ENCODE assay signal across 8 mouse cellular contexts in the genomic region with DNA sequence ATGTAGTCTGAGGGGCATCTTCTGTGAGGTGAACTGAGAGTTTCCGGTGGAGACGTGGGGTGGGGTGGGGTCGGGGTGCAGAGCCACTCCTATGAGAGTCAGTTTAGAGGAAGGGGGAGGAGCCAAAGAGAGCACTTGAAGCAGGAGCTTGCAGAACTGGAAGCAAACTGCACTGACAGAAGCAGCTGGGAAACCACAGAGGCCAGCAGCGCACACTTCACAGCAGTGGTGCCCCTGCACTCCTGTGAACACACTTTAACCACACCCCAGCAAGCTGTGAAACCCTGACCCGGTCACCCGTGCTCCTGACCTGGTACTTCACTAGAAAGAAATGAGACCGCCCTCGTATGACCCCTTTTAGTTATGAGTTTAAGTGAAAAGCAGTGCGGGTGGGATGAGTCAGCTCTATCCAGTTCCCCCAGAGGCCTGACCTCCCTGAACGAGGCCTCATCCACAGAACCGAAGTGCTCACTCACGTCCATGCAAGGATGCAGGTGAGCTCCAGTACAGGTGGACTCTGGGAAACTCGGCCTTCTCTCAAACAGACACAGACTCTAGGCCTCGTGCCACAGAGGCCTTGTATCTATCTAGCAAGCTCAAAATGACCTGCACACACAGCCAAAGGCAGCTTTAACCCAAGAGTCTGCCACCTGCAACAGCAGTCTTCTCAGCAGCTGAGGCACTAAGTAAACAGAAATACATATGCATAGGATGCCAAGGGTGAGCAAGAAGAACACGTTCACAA. TPM values are rescaled to one million over a fixed set of nuclear protein-coding genes. Genes with fewer than 3 reads are reported as not detected.
DNase-seq lines count a peak whose midpoint lies in the region; ATAC-seq lines count a peak whose summit lies in the region.

No protein-coding gene starts in this region.

- H3K4me3 ChIP-seq in kidney, embryonic 14.5 days (ENCODE audit: low read length): no peak overlapping the region
- peak overlapping the region; percentile 17 for H3K4me3 ChIP-seq in heart, embryonic 13.5 days
- H3K4me3 ChIP-seq in lung, embryonic 16.5 days (ENCODE audit: low read length): no peak overlapping the region

- peaks cover 30% of the 10 kb centered on the region for H3K36me3 ChIP-seq in kidney, embryonic 14.5 days (ENCODE audit: control insufficient read depth, insufficient read depth, low read length)
- peaks cover 63% of the 10 kb centered on the region for H3K36me3 ChIP-seq in heart, embryonic 13.5 days
- peaks cover 16% of the 10 kb centered on the region for H3K36me3 ChIP-seq in lung, embryonic 16.5 days (ENCODE audit: control insufficient read depth, insufficient read depth, low read length)

- peaks cover 34% of the 10 kb centered on the region for H3K4me1 ChIP-seq in kidney, embryonic 14.5 days (ENCODE audit: control insufficient read depth, insufficient read depth, low read length)
- H3K4me1 ChIP-seq in heart, embryonic 13.5 days: peaks cover 65% of the 10 kb centered on the region
- H3K4me1 ChIP-seq in lung, embryonic 16.5 days (replicated peaks; ENCODE audit: control insufficient read depth, insufficient read depth, low read length): peaks cover 50% of the 10 kb centered on the region

- WGBS in kidney, embryonic 14.5 days: 54% methylated on average over 15 of the region's 15 CpGs
- whole genome bisulfite sequencing in heart, embryonic 13.5 days: 67% methylated on average over 15 of the region's 15 CpGs
- WGBS in lung, embryonic 16.5 days: 48% methylated on average over 15 of the region's 15 CpGs

- no peak overlapping the region for H3K4me2 ChIP-seq in kidney, embryonic 14.5 days (replicated peaks; ENCODE audit: low read depth, low read length)
- H3K4me2 ChIP-seq in heart, embryonic 13.5 days: peak overlapping the region; percentile 99
- no peak overlapping the region for H3K4me2 ChIP-seq in lung, embryonic 16.5 days (ENCODE audit: low read depth, low read length)

- no peak overlapping the region for H3K9ac ChIP-seq in kidney, embryonic 14.5 days (ENCODE audit: low read depth, low read length)
- H3K9ac ChIP-seq in heart, embryonic 13.5 days: peak overlapping the region; percentile 52; the same call in 1 of the 2 replicates
- no peak overlapping the region for H3K9ac ChIP-seq in lung, embryonic 16.5 days (ENCODE audit: low read length)

- no peaks in the 10 kb centered on the region for H3K27me3 ChIP-seq in kidney, embryonic 14.5 days (ENCODE audit: control insufficient read depth, insufficient read depth, low read length)
- H3K27me3 ChIP-seq in heart, embryonic 13.5 days (replicated peaks): no peaks in the 10 kb centered on the region
- no peaks in the 10 kb centered on the region for H3K27me3 ChIP-seq in lung, embryonic 16.5 days (ENCODE audit: control insufficient read depth, insufficient read depth, low read depth, low read length)

- no peak for ATAC-seq in kidney, embryonic 14.5 days (ENCODE audit: low FRiP score, low TSS enrichment)
- peak; percentile 40; the same call in 1 of the 2 replicates for ATAC-seq in heart, embryonic 13.5 days (ENCODE audit: extremely low read depth, insufficient number of reproducible peaks, low FRiP score, low TSS enrichment)
- peak; percentile 72 for ATAC-seq in lung, embryonic 16.5 days (ENCODE audit: low read depth)

- no peak overlapping the region for H3K27ac ChIP-seq in kidney, embryonic 14.5 days (ENCODE audit: low read depth, low read length)
- H3K27ac ChIP-seq in heart, embryonic 13.5 days (replicated peaks): 0 out of 2 replicates have a peak overlapping the region, but pooled peaks have one; percentile 20
- peak overlapping the region; percentile 17; the same call in 1 of the 2 replicates for H3K27ac ChIP-seq in lung, embryonic 16.5 days (ENCODE audit: low read length)

- H3K9me3 ChIP-seq in kidney, embryonic 14.5 days (ENCODE audit: control insufficient read depth, low read length): no peaks in the 10 kb centered on the region
- H3K9me3 ChIP-seq in heart, embryonic 13.5 days: no peaks in the 10 kb centered on the region
- H3K9me3 ChIP-seq in lung, embryonic 16.5 days (ENCODE audit: control insufficient read depth, low read length): no peaks in the 10 kb centered on the region; the same call in 1 of the 2 replicates

- peak; percentile 49 for DNase-seq in kidney, adult 11 months
- DNase-seq in thymus, postnatal 10 days (ENCODE audit: low spot score in 2 of 2): peak; percentile 78 to 82
- no peak for DNase-seq in embryo, embryonic 10 days (ENCODE audit: low spot score)
- DNase-seq in right cerebral cortex, postnatal 4 days: no peak
- no peak for DNase-seq in yolk sac, embryonic 10.5 days (ENCODE audit: low spot score)

RNA-seq across cellular contexts. Expression of a gene that starts 7.1 kb away (rescaled TPM):
- 8.2 and 10.2 TPM in 2 replicates for polyA plus RNA-seq in kidney, embryonic 14.5 days (2014; fragmentation: Nextera tagmentation; extraction: Ambion mirVana)
- 4.4 and 4.8 TPM in 2 replicates for polyA plus RNA-seq in heart, embryonic 13.5 days (2015; fragmentation: Nextera tagmentation; extraction: Ambion mirVana)
- polyA plus RNA-seq in lung, embryonic 16.5 days (2015; fragmentation: Nextera tagmentation; extraction: Ambion mirVana): 10.2 and 10.7 TPM in 2 replicates

Comparison
In these comparisons a context has a peak if more than half of its experiments do, and no peak if none do; other contexts are left out.
1. DNase-seq: peak in kidney, adult 11 months (single experiment) and thymus, postnatal 10 days (2 of 2); none in embryo, embryonic 10 days (single experiment), right cerebral cortex, postnatal 4 days (single experiment) and yolk sac, embryonic 10.5 days (single experiment).